Mouse (Mus musculus) skeletal muscle tissue, adult 2 months (tissue): ENCODE data around the gene Pofut2.

Experiments
- DNase-seq: peaks from one replicate; pipeline ENCODE4 v3.0.0-alpha.2; 2012; ENCODE audit warnings: low read depth, low spot score

Pofut2 gene

GRCm38 (mm10) chr10:77314711-77315266 is 55.8 kb downstream of the Pofut2 start:
- no peak for DNase-seq

DNA sequence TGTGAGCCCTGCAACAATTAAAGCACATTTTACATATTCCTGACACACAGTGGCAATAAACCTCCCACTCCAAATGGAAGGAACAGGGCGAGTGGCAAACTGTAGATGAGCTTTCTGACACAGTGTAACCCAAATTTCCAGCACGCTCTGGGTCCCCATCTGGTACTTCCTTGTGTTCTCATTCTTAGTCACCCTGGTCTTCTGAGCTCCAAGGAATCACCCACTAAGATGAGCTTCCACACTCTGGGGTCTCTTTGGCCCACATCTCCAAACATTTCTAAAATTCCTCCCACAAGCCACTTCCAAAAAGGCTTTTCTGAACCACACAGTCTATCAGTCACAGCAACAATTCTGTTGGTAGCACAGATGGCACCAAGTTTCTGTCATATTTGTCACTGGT is 56.7 kb downstream of the Pofut2 start:
- DNase-seq = no peak
